Mouse (Mus musculus): ENCODE results near the gene Traf4. TPM values are rescaled to one million over a fixed set of nuclear protein-coding genes. Genes with fewer than 3 reads are reported as not detected.

Gene Traf4
- polyA plus RNA-seq, 1 experiment from 2014 or later: 28.0 TPM

- DNase-seq: no peak
- H3K4me2 ChIP-seq: no peak overlapping the region
- ATAC-seq (ENCODE audit: low read depth): no peak
- no peak overlapping the region for H3K9ac ChIP-seq
- H3K27me3 ChIP-seq: no peaks in the 10 kb centered on the region
- H3K4me1 ChIP-seq (replicated peaks): peaks cover 82% of the 10 kb centered on the region
- H3K27ac ChIP-seq: peak overlapping the region; percentile 36; the same call in 1 of the 2 replicates
- H3K4me3 ChIP-seq (replicated peaks): no peak overlapping the region
- H3K36me3 ChIP-seq: no peaks in the 10 kb centered on the region
- no peaks in the 10 kb centered on the region for H3K9me3 ChIP-seq (replicated peaks)
- 66% methylated on average over 3 of the region's 3 CpGs for WGBS (ENCODE audit: insufficient replicate concordance)
Measured at GRCm38 (mm10) chr11:78134344-78134743, 31.0 kb downstream of the Traf4 start.

GRCm38 (mm10) chr11:78133915-78134314 is 31.5 kb downstream of the Traf4 start:
- no peak for DNase-seq
- H3K9ac ChIP-seq: no peak overlapping the region
- peak overlapping the region; percentile 36 for H3K27ac ChIP-seq
- no peaks in the 10 kb centered on the region for H3K36me3 ChIP-seq
- no peak overlapping the region for H3K4me3 ChIP-seq (replicated peaks)
- H3K4me1 ChIP-seq (replicated peaks): peaks cover 82% of the 10 kb centered on the region
- H3K27me3 ChIP-seq: no peaks in the 10 kb centered on the region
- H3K9me3 ChIP-seq (replicated peaks): no peaks in the 10 kb centered on the region
- 29% methylated on average over 6 of the region's 6 CpGs for WGBS (ENCODE audit: insufficient replicate concordance)
- ATAC-seq (ENCODE audit: low read depth): peak; percentile 47; the same call in 1 of the 2 replicates
- H3K4me2 ChIP-seq: no peak overlapping the region

- Histone ChIP-seq H3K9ac (no peak overlapping the region), H3K27ac (no peak overlapping the region), H3K4me2 (no peak overlapping the region), H3K27me3 (no peaks in the 10 kb centered on the region), H3K4me1 (replicated peaks) (peaks cover 84% of the 10 kb centered on the region), H3K4me3 (replicated peaks) (no peak overlapping the region), H3K9me3 (replicated peaks) (no peaks in the 10 kb centered on the region), H3K36me3 (no peaks in the 10 kb centered on the region)
- WGBS (ENCODE audit: insufficient replicate concordance): 66% methylated on average over 8 of the region's 8 CpGs
- ATAC-seq (ENCODE audit: low read depth) (no peak), DNase-seq (no peak)
Measured at GRCm38 (mm10) chr11:78129458-78129857, 35.9 kb downstream of the Traf4 start.

GRCm38 (mm10) chr11:78126739-78127138 is 38.6 kb downstream of the Traf4 start:
- H3K4me1 ChIP-seq (replicated peaks): peaks cover 75% of the 10 kb centered on the region
- 35% methylated on average over 4 of the region's 4 CpGs for WGBS (ENCODE audit: insufficient replicate concordance)
- no peaks in the 10 kb centered on the region for H3K36me3 ChIP-seq
- H3K27ac ChIP-seq: peak overlapping the region; percentile 56
- no peak overlapping the region for H3K4me2 ChIP-seq
- no peak for DNase-seq
- H3K27me3 ChIP-seq: no peaks in the 10 kb centered on the region
- H3K4me3 ChIP-seq (replicated peaks): no peak overlapping the region
- no peaks in the 10 kb centered on the region for H3K9me3 ChIP-seq (replicated peaks)
- 0 out of 2 replicates have a peak overlapping the region, but pooled peaks have one; percentile 22 for H3K9ac ChIP-seq
- ATAC-seq (ENCODE audit: low read depth): no peak

GRCm38 (mm10) chr11:78125691-78126090 is 39.7 kb downstream of the Traf4 start:
- peak overlapping the region; percentile 73 for H3K27ac ChIP-seq
- peak overlapping the region; percentile 51 for H3K4me2 ChIP-seq
- 23% methylated on average over 6 of the region's 6 CpGs for WGBS (ENCODE audit: insufficient replicate concordance)
- peak overlapping the region; percentile 52 for H3K9ac ChIP-seq
- peak overlapping the region; percentile 9; the same call in 1 of the 2 replicates for H3K4me3 ChIP-seq (replicated peaks)
- H3K9me3 ChIP-seq (replicated peaks): no peaks in the 10 kb centered on the region
- H3K36me3 ChIP-seq: no peaks in the 10 kb centered on the region
- H3K27me3 ChIP-seq: no peaks in the 10 kb centered on the region
- no peak for ATAC-seq (ENCODE audit: low read depth)
- H3K4me1 ChIP-seq (replicated peaks): peaks cover 79% of the 10 kb centered on the region
- DNase-seq: no peak

GRCm38 (mm10) chr11:78123782-78124181 is 41.6 kb downstream of the Traf4 start:
- peak overlapping the region; percentile 59 for H3K27ac ChIP-seq
- H3K27me3 ChIP-seq: no peaks in the 10 kb centered on the region
- H3K4me2 ChIP-seq: no peak overlapping the region
- ATAC-seq (ENCODE audit: low read depth) (no peak), DNase-seq (no peak)
- H3K9me3 ChIP-seq (replicated peaks): no peaks in the 10 kb centered on the region
- no peak overlapping the region for H3K4me3 ChIP-seq (replicated peaks)
- no peak overlapping the region for H3K9ac ChIP-seq
- peaks cover 81% of the 10 kb centered on the region for H3K4me1 ChIP-seq (replicated peaks)
- H3K36me3 ChIP-seq: no peaks in the 10 kb centered on the region

- H3K9ac ChIP-seq: no peak overlapping the region
- no peaks in the 10 kb centered on the region for H3K36me3 ChIP-seq
- 40% methylated on average over 4 of the region's 4 CpGs for WGBS (ENCODE audit: insufficient replicate concordance)
- H3K4me2 ChIP-seq: no peak overlapping the region
- no peaks in the 10 kb centered on the region for H3K9me3 ChIP-seq (replicated peaks)
- peak overlapping the region; percentile 59 for H3K27ac ChIP-seq
- peaks cover 86% of the 10 kb centered on the region for H3K4me1 ChIP-seq (replicated peaks)
- H3K4me3 ChIP-seq (replicated peaks): no peak overlapping the region
- DNase-seq (no peak), ATAC-seq (ENCODE audit: low read depth) (no peak)
- H3K27me3 ChIP-seq: no peaks in the 10 kb centered on the region
Measured at GRCm38 (mm10) chr11:78122815-78123214, 42.6 kb downstream of the Traf4 start.

GRCm38 (mm10) chr11:78121176-78121575 is 44.2 kb downstream of the Traf4 start:
- no peaks in the 10 kb centered on the region for H3K27me3 ChIP-seq
- 0 out of 2 replicates have a peak overlapping the region, but pooled peaks have one; percentile 35 for H3K27ac ChIP-seq
- no peaks in the 10 kb centered on the region for H3K9me3 ChIP-seq (replicated peaks)
- no peaks in the 10 kb centered on the region for H3K36me3 ChIP-seq
- 73% methylated on average over 5 of the region's 5 CpGs for WGBS (ENCODE audit: insufficient replicate concordance)
- no peak overlapping the region for H3K4me2 ChIP-seq
- no peak for ATAC-seq (ENCODE audit: low read depth)
- DNase-seq: no peak
- no peak overlapping the region for H3K9ac ChIP-seq
- H3K4me3 ChIP-seq (replicated peaks): no peak overlapping the region
- H3K4me1 ChIP-seq (replicated peaks): peaks cover 85% of the 10 kb centered on the region

GRCm38 (mm10) chr11:78119898-78120297 is 45.5 kb downstream of the Traf4 start:
- Histone ChIP-seq H3K4me1 (replicated peaks) (peaks cover 81% of the 10 kb centered on the region), H3K36me3 (no peaks in the 10 kb centered on the region), H3K4me2 (peak overlapping the region; percentile 33), H3K27me3 (no peaks in the 10 kb centered on the region), H3K9ac (peak overlapping the region; percentile 14; the same call in 1 of the 2 replicates), H3K4me3 (replicated peaks) (no peak overlapping the region), H3K27ac (peak overlapping the region; percentile 36), H3K9me3 (replicated peaks) (no peaks in the 10 kb centered on the region)
- DNase-seq: no peak
- 11% methylated on average over 8 of the region's 8 CpGs for WGBS (ENCODE audit: insufficient replicate concordance)
- ATAC-seq (ENCODE audit: low read depth): no peak

GRCm38 (mm10) chr11:78118467-78118866 is 46.9 kb downstream of the Traf4 start:
- Histone ChIP-seq H3K9me3 (replicated peaks) (no peaks in the 10 kb centered on the region), H3K9ac (no peak overlapping the region), H3K4me2 (no peak overlapping the region), H3K27ac (no peak overlapping the region), H3K27me3 (no peaks in the 10 kb centered on the region), H3K4me1 (replicated peaks) (peaks cover 83% of the 10 kb centered on the region), H3K4me3 (replicated peaks) (no peak overlapping the region), H3K36me3 (no peaks in the 10 kb centered on the region)
- no peak for DNase-seq
- no peak for ATAC-seq (ENCODE audit: low read depth)

GRCm38 (mm10) chr11:78116146-78116410 is 49.3 kb downstream of the Traf4 start:
- 6% methylated on average over 5 of the region's 5 CpGs for WGBS (ENCODE audit: insufficient replicate concordance)
- Histone ChIP-seq H3K27me3 (no peaks in the 10 kb centered on the region), H3K9ac (peak overlapping the region; percentile 79), H3K36me3 (no peaks in the 10 kb centered on the region), H3K4me2 (peak overlapping the region; percentile 73), H3K4me1 (replicated peaks) (peaks cover 69% of the 10 kb centered on the region), H3K9me3 (replicated peaks) (no peaks in the 10 kb centered on the region), H3K4me3 (replicated peaks) (peak overlapping the region; percentile 77), H3K27ac (peak overlapping the region; percentile 81)
- DNase-seq (no peak), ATAC-seq (ENCODE audit: low read depth) (no peak)

- no peaks in the 10 kb centered on the region for H3K9me3 ChIP-seq (replicated peaks)
- peak overlapping the region; percentile 79 for H3K9ac ChIP-seq
- DNase-seq (peak; percentile 90), ATAC-seq (ENCODE audit: low read depth) (peak; percentile 99)
- peak overlapping the region; percentile 81 for H3K27ac ChIP-seq
- peak overlapping the region; percentile 77 for H3K4me3 ChIP-seq (replicated peaks)
- H3K36me3 ChIP-seq: no peaks in the 10 kb centered on the region
- H3K4me2 ChIP-seq: peak overlapping the region; percentile 73
- under 1% methylated on average over 36 of the region's 37 CpGs for WGBS (ENCODE audit: insufficient replicate concordance)
- peaks cover 64% of the 10 kb centered on the region for H3K4me1 ChIP-seq (replicated peaks)
- H3K27me3 ChIP-seq: no peaks in the 10 kb centered on the region
Measured at GRCm38 (mm10) chr11:78115367-78116145, 49.8 kb downstream of the Traf4 start.

Data from liver, embryonic 13.5 days (tissue).